Mouse (Mus musculus): Measurements from ENCODE around the gene Pde4d.

DNA sequence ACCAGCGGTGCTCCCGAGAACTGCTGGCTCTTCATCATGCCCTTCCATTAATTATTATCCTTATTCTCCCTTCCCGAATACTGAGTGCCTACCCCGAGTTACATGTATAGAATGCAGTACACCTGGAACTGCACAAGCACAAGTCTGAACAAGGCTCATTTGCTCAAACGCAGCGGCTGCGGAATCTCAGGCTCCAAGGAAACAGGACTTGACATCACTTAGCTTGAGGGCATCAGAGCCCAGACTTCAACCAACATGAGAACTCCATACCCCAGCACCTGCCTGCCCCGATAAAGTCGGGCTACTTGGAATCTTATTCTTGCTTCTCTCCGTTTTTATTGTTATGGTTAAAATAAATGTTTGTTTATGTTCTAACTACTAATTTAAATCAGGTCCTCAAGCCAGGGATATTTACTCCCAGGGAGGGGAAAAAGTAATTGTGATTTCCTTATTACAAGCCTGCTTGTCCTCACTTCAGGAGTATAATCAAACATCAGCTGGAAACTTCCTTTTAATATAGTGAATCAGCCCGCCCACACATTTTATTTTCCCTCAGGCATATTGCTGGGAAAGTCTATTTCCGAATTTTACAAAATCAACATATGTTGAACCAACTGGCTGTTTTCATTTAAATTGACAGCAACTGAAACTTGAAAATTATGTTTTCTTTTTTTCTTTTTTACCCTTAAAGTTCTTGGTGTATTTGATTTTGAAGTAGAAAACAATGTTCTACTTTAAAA lies 849.9 kb downstream of the Pde4d start:
- TF ChIP-seq CTCF (IDR thresholded peaks at IDR 0.05; ENCODE audit: extremely low read depth, insufficient read depth, low read length) (no peak), POLR2A (IDR thresholded peaks at IDR 0.05; ENCODE audit: extremely low read depth, insufficient read depth, low read length) (no peak)
